Mouse (Mus musculus) cerebellum, adult 2 months (tissue): ENCODE measurements around the gene Il12rb2.

Source experiments
- CTCF ChIP-seq: fragments of 200-500 bp; IDR thresholded peaks from 2 replicates; pipeline ENCODE4 v1.5.1; 2011; ENCODE audit warnings: low read depth, mild to moderate bottlenecking, control low read depth, low read length, moderate library complexity, borderline replicate concordance; ENCODE audit not compliant: insufficient read depth
- POLR2A ChIP-seq: fragments of 200-500 bp; IDR thresholded peaks from 2 replicates; pipeline ENCODE4 v1.6.1; 2011; ENCODE audit warnings: low read length, control low read depth, borderline replicate concordance; ENCODE audit not compliant: insufficient read depth

- TF ChIP-seq POLR2A (no peak), CTCF (no peak)
These were observed 131.5 kb downstream of the Il12rb2 start for GRCm38 (mm10) chr6:67244451-67244850.
